Mouse (Mus musculus) c-Kit-negative CD71-positive TER-119-positive erythroid progenitor cells, embryonic 14.5 days (primary cell): ENCODE data around the gene Ccr2.
"Not testable (repeated sequence)": the region's sequence is repeated elsewhere in the genome, so short reads cannot be mapped to it uniquely, and the experiment has no call there.

Source experiments
- DNase-seq: peaks from one replicate; pipeline ENCODE4 v3.0.0-alpha.2; 2013; ENCODE audit warnings: low read depth, low spot score

The Ccr2 gene

DNA sequence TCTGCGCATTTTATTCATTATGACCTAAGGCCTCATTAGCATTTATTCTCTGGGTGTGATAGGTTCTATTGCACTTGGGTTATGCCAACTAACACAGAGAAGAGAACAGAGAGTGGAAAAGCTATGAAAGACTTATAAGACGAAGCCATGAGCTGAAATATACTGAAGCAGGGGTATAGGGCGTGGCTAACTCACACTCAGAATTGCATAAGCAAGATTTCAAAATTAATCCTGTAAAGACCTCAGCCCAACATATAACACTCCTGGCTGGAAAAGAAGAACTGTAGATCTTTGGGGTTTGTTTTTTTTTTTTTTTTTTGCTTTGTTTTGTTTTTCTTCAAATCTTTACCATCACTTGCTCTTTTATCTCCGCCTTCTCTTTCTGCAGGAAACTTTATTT, at the start of gene Ccr2:
Ccr2 (plus strand) TSS at position 228 of the 400 bp plus-strand sequence.
- no peak for DNase-seq

DNA sequence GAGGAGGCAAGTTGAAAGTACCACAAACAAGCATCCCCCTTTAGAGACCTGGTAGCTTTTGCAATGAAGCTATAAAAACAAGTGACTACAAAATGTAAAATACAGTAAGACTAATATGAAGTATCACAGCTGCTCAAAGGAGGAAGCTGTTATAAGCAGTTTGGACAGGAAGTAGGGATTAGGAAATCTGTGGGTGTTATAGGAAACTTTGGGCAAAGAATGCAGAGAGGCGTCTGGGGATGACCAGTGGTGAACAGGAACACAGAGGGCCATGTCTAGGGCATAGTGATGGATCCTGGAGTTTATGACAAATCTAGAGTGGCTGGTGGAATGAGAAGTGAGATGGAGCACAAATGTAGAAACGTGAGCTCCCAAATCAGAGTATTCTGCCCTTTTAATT, 48.2 kb upstream of the Ccr2 start:
- no peak for DNase-seq

DNA sequence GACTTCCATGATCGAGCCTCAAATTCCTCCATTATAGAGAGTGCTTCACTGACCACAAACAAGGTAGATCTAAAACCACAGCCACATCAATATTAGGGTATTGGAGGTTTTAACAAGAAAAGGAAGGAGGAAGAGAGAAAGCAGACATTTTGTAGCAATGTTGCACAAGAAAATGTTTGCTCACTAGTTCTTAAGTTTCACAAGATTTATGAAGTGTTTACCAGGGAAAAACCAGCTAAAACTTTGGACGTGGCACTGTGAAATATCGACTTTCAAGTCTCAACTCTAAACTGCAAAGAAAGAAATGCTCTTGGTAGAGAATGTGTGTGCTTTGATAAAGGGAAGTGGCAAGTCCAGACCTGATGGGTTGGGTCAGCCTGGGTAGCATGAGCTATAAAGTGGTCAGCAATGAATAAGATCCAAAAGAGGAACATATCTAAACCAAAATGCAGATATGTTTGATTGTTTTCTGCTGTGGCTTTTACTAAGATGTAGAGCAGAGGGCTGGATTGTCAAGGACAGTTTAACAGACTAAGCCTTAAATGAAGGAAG, 45.5 kb upstream of the Ccr2 start:
- DNase-seq: no peak

DNA sequence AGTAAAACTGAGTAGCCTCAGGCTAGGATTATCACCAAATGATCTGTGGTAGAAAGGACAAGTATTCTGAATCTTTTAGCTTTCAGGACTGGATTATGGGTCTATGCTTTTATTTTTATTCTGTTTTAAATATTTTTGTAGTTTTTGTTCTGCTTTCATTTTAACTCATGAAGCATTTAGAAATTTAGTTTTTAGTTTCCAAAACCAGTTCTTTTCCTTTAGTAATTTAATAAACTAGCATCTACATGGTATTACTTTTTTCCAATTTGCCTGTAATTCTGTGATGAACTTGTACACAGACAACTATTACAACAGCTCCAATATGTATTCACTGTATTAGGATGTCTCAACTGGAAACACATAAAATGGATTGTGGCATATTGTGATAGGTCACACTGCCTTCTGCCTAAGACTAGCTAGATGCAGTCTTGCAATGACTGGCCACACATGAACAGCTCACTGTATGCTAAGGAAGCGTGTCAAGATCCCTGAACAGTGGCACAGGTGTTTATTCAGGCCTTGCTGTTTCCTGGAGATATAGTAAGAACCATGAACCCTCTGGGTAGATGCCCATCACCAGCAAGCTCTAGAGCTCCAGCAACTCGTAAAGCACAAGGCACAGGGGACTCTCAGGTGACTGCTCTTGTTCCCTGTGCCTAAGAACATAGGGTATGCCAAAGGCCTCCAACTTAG, 41.9 kb upstream of the Ccr2 start:
- no peak for DNase-seq

DNA sequence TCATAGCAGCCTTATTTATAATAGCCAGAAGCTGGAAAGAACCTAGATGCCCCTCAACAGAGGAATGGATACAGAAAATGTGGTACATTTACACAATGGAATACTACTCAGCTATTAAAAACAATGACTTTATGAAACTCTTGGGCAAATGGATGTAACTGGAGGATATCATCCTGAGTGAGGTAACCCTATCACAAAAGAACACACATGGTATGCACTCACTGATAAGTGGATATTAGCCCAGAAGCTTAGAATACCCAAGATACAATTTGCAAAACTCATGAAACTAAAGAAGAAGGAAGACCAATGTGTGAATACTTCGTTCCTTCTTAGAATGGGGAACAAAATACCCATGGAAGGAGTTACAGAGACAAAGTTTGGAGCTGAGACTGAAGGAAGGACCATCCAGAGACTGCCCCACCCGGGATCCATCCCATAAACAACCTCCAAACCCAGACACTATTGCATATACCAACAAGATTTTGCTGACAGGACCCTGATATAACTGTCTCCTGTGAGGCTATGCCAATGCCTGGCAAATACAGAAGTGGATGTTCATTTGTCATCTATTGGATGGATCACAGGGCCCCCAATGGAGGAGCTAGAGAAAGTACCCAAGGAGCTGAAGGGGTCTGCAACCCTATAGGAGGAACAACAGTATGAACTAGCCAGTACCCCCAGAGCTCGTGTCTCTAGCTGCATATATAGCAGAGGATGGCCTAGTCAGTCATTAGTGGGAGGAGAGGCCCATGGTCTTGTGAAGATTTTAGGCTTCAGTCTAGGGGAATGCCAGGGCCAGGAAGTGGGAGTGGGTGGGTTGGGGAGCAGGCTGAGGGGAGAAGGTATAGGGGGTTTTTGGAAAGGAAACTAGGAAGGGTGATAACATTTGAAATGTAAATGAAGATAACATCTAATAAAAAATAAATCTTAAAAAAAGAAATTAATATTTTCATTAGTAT, 40.0 kb upstream of the Ccr2 start:
- DNase-seq: not testable (repeated sequence)

DNA sequence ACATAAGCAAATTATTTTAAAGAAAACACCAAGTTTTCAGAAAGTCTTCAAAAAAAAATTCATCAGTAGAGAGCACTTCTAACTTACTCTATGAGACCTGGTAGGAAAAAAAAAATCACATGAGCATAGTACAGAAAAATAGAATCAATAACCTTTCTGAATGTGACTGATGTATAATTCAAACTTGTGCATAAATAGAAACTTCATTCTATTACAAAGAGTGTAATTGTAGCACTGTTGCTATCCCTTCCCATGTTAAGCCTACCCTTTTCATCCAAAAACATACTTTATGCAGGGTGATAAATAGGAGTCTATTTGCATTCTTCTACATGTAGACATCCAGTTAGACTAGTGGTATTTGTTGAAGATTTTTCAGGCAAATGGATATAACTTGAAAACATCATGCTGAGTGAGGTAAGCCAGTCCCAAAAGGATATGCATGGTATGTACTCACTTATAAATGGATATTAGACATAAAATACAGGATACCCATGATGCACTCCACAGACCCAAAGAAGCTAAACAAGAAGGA, 35.1 kb upstream of the Ccr2 start:
- no peak for DNase-seq

DNA sequence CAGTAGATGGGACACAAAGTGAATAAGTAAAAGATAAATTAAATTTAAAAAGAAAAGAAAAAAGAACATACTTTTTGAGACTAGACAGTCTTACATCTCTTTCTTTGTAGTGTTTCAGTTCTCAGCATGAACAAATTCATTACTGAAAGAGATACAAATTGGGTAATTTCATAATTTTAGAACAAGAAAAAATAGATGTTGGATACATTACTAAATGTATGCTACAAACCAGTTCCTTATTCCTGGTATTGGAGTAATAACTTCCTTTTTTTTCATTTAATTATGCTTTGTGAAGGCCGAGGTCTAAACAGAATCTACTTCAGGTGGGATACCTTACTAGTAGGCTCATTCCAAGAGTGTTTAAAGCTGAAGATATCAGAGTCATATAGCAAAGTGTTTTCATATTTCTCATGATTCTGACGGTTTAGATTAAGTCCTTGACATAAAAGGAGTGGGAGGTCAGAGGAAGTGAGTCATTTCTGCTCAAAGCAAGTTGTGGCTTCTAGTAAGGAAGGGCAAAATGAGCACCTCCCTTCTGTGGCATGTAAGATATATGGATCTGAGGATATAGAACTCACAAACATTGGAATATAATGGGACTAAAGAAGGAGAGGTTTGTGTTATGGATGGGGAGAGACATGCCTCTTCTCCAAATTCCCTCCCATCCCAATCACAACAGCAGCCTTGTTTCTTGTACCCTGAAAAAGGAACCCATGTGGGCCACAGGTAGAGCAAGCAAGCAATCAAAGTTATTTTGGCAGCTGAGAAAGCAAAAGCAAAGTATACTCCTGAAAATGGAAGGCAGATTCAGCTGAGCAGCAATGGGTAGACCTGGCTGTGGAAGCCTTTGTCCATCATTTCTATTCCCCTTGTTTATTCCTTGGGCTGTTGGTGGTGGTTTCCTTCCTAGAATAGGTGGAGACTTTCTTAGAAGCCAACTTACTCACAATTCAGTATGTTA, 33.4 kb upstream of the Ccr2 start:
- DNase-seq: no peak

DNA sequence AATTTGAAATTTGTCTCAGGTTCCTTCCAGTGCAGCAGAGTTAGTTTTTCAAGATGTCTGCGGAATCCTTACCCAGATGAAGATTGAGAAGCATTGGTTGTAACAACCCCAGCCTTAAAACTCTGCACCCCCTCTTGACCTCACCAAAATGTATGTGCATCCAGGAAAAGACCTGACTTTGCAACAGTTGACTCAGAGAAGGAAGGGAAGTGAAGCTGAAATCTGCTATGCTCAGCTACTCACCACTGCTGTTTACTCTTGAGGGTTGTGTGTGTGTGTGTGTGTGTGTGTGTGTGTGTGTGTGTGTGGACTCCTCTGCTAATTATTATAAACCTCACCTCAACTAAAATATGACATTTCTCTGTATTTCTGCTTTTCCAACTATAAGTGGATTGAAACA, 30.2 kb upstream of the Ccr2 start:
- DNase-seq: no peak

DNA sequence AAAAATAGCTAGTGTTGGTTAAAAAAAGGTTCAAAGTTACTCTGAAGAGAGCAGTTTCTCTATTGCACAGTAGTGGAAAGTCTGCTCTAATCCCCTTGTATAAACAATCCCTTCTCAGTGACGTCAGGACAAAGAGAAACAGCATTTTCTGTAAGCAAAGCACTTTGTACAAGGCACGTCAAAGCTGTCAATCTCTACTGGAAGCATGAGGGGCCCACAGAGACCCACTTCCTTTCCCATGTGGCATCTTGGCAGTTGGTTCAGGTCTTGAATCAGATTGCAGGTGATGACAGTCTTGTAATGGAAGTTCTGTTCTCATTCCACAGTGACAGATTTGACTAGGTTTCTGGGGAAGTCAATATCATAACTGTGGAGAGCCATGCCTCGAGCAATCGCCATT, 21.9 kb upstream of the Ccr2 start:
- no peak for DNase-seq

DNA sequence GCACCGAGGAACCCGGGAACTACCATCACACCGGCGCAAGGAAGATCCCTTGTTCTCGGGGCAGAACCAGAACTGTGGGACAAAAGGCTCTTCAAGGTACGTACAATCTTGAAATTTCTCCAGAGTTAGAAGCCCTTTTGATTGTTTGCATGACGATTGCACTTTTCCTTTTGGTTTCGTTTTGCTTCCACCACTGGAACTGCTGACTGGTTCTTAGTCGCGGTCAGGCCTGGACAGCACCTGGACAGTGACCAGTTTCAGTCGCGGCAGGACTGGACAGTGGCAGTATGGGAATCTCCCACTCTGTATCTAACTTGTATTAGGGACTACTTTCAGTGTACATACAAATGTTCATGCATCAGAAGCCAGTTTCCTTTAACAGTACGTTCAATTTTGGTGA, 21.3 kb upstream of the Ccr2 start:
- DNase-seq: not testable (repeated sequence)

DNA sequence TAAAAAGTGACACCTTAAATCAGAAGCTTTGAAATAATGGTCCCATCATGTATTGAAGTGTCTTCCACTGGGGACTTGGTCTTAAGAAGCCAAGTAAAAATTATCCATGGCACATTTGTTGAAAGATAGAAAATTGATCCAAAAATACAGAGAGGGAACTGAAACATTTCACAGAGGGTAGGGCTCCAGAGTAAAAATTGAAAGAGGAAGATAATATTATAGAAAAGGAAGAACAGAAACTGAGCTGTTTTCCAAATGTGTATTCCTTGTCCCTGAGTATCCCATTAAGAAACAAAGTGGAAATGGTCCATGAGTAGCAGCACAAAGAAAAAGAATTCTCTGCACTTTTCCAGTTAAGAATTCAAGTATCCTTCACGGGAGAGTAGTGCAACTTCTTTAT, 11.3 kb upstream of the Ccr2 start:
- DNase-seq: no peak

DNA sequence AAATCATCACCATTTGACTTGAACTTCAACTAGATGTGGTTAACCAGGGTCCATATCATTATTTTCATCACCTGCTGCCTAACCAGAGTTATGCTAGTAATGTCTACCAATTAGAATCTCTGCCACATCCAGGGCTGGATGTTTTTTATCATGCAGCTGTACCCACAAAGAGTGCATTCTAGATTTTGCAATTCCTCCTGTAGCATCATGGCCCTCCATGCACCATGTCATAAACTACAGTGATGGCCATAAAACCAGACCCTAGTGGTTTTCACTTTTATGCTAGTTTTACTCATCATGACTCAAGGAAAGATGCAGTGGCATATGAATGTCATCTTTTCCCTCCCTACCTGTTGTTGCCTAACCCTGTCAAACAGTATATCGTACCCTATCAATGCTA, 2.6 kb upstream of the Ccr2 start:
- no peak for DNase-seq

DNA sequence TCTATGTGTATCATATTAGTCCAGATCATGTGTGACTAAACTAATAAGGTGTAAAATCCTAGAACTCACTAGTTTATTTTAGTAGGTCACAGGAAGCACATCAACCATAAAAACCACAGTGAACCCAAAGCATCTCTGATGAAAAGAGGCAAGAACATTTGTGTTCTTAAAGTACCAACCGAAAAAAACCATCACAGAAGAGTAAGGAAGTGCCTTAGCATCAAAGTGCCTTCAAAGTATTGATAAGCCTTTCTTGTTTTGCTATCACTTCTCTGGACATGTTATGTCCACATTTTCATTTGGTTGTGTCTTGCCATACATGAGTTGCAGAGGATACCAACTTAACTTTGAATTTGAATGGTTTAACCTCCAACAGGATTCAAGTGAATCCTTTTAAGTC, 1.4 kb upstream of the Ccr2 start:
- DNase-seq: no peak

DNA sequence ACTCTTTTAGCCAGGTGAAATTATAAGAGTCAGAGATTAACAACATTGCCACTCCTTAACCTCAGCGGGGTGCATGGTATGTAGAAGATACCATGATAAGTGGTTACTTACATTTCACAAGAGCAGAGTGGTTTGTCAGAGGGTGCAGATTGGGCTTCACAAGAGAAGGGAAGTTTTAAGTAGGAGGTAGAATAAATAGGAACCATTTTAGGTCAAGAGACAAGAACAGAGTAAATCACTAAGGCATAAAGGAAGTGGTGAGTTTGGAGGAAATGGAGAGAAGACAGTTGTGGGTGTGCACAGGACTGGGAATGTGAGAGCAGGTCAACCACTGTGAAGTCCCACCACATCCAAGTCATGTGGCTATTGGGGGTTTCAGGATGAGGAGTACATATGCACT, 1.4 kb downstream of the Ccr2 start:
- no peak for DNase-seq

DNA sequence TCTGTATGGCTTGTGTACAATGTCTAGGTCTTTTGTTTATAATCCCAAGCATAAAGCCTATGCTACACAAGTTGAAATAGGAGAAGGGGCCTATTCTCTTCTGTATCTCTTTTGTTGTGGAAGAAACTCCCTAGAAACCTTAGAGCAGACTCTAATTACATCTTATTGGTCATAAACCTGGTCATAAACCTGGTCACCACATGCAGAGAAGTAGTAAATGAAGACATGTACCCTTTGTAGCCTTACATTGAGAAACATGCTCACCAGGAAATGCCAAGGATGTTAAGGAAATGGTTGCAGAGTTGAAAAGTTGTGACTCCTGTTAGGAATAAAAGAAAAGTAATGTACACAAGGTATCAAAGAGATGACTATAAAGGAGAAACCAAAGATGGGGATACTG, 3.4 kb downstream of the Ccr2 start:
- no peak for DNase-seq

DNA sequence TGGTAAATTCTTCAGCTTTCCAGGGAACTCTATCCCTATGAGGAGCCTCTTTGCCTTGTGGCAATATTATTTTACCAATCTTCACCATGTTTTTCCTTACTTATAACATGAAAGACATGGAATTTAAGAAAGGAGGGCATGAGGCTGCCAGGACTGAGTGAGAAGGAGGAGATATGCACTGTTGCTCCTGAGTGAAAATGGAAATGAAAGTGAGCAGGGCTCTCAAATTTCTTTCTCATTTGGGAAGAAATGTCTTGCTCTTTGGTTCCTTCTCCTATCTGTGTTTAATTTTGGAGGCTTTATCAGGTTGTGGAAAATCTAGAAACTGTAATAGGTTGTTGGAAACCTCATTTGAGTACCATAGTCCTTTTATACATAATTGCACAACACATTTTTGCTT, 5.5 kb downstream of the Ccr2 start:
- no peak for DNase-seq

DNA sequence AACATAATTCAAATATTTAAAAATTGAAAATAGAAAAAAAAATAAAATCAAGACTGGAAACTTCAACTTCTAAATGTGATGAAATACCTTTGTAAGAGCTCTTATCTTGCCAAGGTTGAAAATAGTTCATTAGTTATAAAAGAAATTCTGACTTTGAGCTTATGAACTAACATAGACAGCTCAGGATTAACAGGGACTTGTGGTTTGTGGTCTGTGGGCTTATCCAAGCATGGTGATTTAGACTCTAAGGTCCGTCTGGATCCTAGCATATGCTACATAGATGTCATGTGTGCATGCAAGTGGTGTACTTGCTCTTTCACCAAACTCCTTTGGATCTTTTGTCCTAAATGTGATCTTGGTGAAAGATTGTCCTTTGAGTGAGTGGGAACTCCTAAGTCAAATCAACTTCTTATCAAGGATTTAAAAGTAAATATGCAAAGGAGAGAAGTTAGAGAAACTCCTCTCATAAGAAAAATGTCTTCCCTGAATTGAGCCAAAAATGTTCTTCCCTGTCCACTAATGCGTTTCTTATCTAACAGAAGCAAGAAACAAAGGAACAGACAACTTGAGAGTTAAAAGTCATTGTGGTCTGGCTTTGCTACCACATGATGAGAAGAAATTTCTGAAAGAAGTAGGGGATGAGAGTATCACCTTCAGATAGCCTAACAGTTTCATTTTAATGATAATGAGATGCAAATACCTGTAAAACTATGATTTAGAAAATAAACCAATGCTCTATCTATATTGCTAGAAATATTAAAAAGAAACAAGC, 6.8 kb downstream of the Ccr2 start:
- DNase-seq: no peak

DNA sequence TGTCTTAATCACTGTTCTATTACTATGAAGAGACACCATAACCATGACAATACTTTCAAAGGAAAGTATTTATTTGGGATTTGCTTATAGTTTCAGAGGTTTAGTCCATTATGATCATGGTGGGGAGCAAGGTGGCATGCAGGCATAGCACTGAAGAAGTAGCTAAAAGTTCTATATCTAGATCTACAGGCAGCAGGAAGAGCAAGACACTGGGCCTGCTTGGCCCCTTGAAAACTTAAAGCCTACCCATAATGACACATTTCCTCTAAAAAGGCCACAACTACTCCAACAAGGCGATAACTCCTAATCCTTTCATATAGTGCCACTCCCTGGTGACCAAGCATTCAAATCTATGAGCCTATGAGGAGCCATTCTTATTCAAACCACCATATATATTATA, 10.2 kb downstream of the Ccr2 start:
- DNase-seq: no peak

DNA sequence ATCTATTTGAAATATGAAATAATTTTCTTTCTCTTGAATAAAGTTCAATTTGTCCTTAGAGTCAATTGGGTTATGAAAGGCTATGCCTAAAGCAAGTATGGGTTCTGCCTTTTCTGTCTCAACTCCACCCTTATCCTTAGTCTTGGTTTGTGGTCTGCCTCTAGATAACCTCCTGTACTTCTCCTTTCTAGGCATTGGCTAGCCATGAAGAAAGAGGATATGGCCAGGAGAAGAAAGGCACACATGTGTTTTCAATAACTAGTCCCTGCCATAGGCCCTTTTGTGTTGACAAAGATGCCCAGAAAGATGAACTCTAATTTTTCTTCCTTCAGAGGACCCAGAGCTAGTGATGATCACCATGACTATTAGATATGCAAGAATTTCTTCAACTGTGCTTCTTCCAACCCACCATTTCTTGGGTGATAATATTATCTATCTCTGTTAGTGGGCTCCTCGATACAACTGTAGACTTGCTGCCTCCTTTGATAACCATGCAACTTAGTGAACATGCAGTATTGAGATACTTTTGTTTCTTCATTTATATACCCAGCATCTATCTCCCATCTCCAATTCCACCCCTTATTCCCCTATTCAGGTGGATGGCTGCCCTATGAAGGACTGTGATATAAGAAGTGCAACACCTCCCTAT, 11.0 kb downstream of the Ccr2 start:
- DNase-seq: no peak

DNA sequence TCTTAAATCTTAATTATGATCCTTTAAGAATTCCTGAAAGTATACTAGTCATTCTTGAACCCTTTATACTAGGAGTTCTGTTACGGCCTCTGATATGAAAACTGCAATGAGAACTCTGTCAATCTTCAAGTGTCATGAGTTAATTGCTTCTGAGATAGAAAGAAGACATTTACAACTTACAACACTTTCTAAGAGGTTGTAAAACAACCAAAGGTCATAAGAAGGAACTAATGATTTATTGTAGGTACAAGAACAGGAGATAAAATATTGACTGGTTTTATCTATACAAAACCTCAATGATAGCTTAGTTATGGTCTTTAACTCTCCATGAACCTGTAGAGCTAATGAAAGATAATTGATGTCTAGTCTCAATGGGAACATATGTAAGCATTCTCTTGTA, 12.0 kb downstream of the Ccr2 start:
- no peak for DNase-seq
